Comparison of ENCODE assay signal across 9 mouse cellular contexts in the genomic region with DNA sequence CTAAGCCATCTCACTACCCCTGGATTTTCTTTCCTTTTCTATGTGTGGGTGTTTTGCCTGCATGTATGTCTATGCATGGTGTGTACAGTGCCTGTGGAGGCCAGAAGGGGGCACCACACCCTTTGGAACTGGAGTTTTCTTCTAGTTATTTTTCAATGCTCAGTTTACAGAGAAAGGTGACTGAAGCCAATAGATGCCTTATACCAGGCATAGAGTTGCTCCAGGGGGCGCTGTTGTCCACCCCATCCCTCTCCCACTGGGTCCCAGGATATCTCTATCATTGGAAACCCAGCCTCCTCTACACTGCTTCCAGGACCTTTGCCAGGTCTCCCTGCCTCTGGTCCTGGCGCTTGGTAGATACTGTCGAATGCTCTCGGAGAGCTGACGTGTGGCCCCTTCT.
DNase-seq lines count a peak whose midpoint lies in the region; ATAC-seq lines count a peak whose summit lies in the region.
"Had no signal": no experiment of that assay in that cellular context is flagged by ENCODE, and none has a peak within 500 bp of the region (broad histone marks: within the 10 kb centered on the region; RNA-seq: fewer than 3 reads in every experiment).

No protein-coding gene starts in this region.

- H3K27ac ChIP-seq in hindbrain, embryonic 11.5 days (ENCODE audit: low read depth, low read length): no peak overlapping the region
- H3K27ac ChIP-seq: limb, embryonic 15.5 days had no signal

- no peaks in the 10 kb centered on the region for H3K4me1 ChIP-seq in hindbrain, embryonic 11.5 days (replicated peaks; ENCODE audit: control insufficient read depth, insufficient read depth, low read length)
- H3K4me1 ChIP-seq: limb, embryonic 15.5 days had no signal

- H3K9ac ChIP-seq in hindbrain, embryonic 11.5 days (ENCODE audit: low read depth, low read length): no peak overlapping the region
- H3K9ac ChIP-seq: limb, embryonic 15.5 days had no signal

- H3K9me3 ChIP-seq in hindbrain, embryonic 11.5 days (ENCODE audit: control insufficient read depth, low read length): no peaks in the 10 kb centered on the region
- H3K9me3 ChIP-seq: limb, embryonic 15.5 days had no signal

- peak; percentile 45 for ATAC-seq in frontal cortex, adult (ENCODE audit: low TSS enrichment)
- peak; percentile 43; the same call in 1 of the 2 replicates for ATAC-seq in hindbrain, embryonic 11.5 days (ENCODE audit: low FRiP score)
- ATAC-seq in monocyte, adult 5-6 weeks (replicated peaks; ENCODE audit: insufficient number of reproducible peaks, low FRiP score, low TSS enrichment, poor library complexity, severe bottlenecking): no peak

- no peak overlapping the region for H3K4me3 ChIP-seq in hindbrain, embryonic 11.5 days (ENCODE audit: low read depth, low read length)
- H3K4me3 ChIP-seq: limb, embryonic 15.5 days had no signal

- H3K4me2 ChIP-seq in hindbrain, embryonic 11.5 days (replicated peaks; ENCODE audit: low read depth, low read length): no peak overlapping the region
- H3K4me2 ChIP-seq: limb, embryonic 15.5 days had no signal

- DNase-seq in MN1 (ENCODE audit: low spot score): peak; percentile 18
- DNase-seq in adrenal gland, postnatal 36 days: peak; percentile 76 to 85
- peak; percentile 74 for DNase-seq in hindbrain, embryonic 11.5 days (ENCODE audit: low spot score)
- DNase-seq in layer of hippocampus, adult 9-11 months: peak; percentile 28
- peak; percentile 74 to 79 for DNase-seq in lung, postnatal 4 days
- DNase-seq in spleen, adult 12 weeks (ENCODE audit: low spot score): peak; percentile 61

- no peaks in the 10 kb centered on the region for H3K36me3 ChIP-seq in hindbrain, embryonic 11.5 days (ENCODE audit: control insufficient read depth, insufficient read depth, low read length)

- WGBS in hindbrain, embryonic 11.5 days: 67% methylated on average over 5 of the region's 5 CpGs

- no peaks in the 10 kb centered on the region for H3K27me3 ChIP-seq in hindbrain, embryonic 11.5 days (ENCODE audit: control insufficient read depth, insufficient read depth, low read length)
- H3K27me3 ChIP-seq: limb, embryonic 15.5 days had no signal

Comparison
In these comparisons a context has a peak if more than half of its experiments do, and no peak if none do; other contexts are left out.
1. DNase-seq: peak in every context shown above with its lines; median percentile 80 in adrenal gland, postnatal 36 days; 76 in lung, postnatal 4 days; 74 in hindbrain, embryonic 11.5 days; 61 in spleen, adult 12 weeks; 28 in layer of hippocampus, adult 9-11 months; 18 in MN1.